ENCODE assay signal across 22 mouse cellular contexts in genomic region chr16:75912051-75912450, GRCm38 (mm10).
"Had no signal": no experiment of that assay in that cellular context is flagged by ENCODE, and none has a peak within 500 bp of the region (broad histone marks: within the 10 kb centered on the region; RNA-seq: fewer than 3 reads in every experiment).

No protein-coding gene starts in this region.

- H3K27me3 ChIP-seq: lung, embryonic 15.5 days; megakaryocyte, embryonic 14.5 days; neural tube, embryonic 13.5 days; neural tube, embryonic 15.5 days; stomach, embryonic 15.5 days had no signal

- H3K27ac ChIP-seq: liver, embryonic 14.5 days; lung, embryonic 15.5 days; macrophage; neural tube, embryonic 13.5 days; neural tube, embryonic 15.5 days; stomach, embryonic 15.5 days; stomach, postnatal 0 days had no signal

- ATAC-seq: lung, postnatal 0 days; midbrain, embryonic 16.5 days had no signal

- DNase-seq: lung, adult 2 months; lung, postnatal 14 days; midbrain, embryonic 14.5 days; retina, postnatal 1 day; right cerebral cortex, adult 18-20 months; right cerebral cortex, postnatal 14 days; thymus, adult 2 months; thymus, postnatal 25 days; thymus, postnatal 4 days had no signal

- H3K36me3 ChIP-seq: lung, embryonic 15.5 days; neural tube, embryonic 13.5 days; neural tube, embryonic 15.5 days; stomach, embryonic 15.5 days had no signal

- H3K4me1 ChIP-seq: lung, embryonic 15.5 days; neural tube, embryonic 13.5 days; neural tube, embryonic 15.5 days; stomach, embryonic 15.5 days had no signal

- H3K9me3 ChIP-seq: lung, embryonic 15.5 days; megakaryocyte, embryonic 14.5 days; neural tube, embryonic 13.5 days; neural tube, embryonic 15.5 days; stomach, embryonic 15.5 days had no signal

- H3K9ac ChIP-seq: liver, embryonic 14.5 days; lung, embryonic 15.5 days; neural tube, embryonic 13.5 days; neural tube, embryonic 15.5 days; stomach, embryonic 15.5 days had no signal

- H3K4me2 ChIP-seq: liver, embryonic 11.5 days; lung, embryonic 15.5 days; midbrain, embryonic 11.5 days; neural tube, embryonic 13.5 days; neural tube, embryonic 15.5 days; stomach, embryonic 15.5 days had no signal

- H3K4me3 ChIP-seq: lung, embryonic 15.5 days; megakaryocyte, embryonic 14.5 days; myocyte; neural tube, embryonic 13.5 days; neural tube, embryonic 15.5 days; stomach, embryonic 15.5 days had no signal
